Mouse (Mus musculus) neural tube, embryonic 12.5 days (tissue): ENCODE data around the gene Lrig2. TPM values are rescaled to one million over a fixed set of nuclear protein-coding genes. Genes with fewer than 3 reads are reported as not detected.

Source experiments
- ATAC-seq: fragments of 200-750 bp; cut with Nextera tagmentation; 2 replicates; pipeline ENCODE4 v1.8.0; 2017; ENCODE audit warnings: low read depth, mild to moderate bottlenecking, moderate TSS enrichment, moderate library complexity; ENCODE audit not compliant: low FRiP score
- H3K27ac ChIP-seq: fragments of 300-500 bp; sonication (generic); 2 replicates; pipeline ENCODE4 v1.5.1; 2016
- H3K27me3 ChIP-seq: fragments of 300-500 bp; sonication (generic); replicated peaks from 2 replicates; pipeline ENCODE4 v1.6.1; 2016; ENCODE audit warnings: mild to moderate bottlenecking
- H3K36me3 ChIP-seq: fragments of 300-500 bp; sonication (generic); 2 replicates; pipeline ENCODE4 v1.6.1; 2016; ENCODE audit warnings: mild to moderate bottlenecking
- H3K4me1 ChIP-seq: fragments of 300-500 bp; sonication (generic); 2 replicates; pipeline ENCODE4 v1.6.1; 2016
- H3K4me2 ChIP-seq: fragments of 300-500 bp; sonication (generic); replicated peaks from 2 replicates; pipeline ENCODE4 v1.6.1; 2016; ENCODE audit warnings: mild to moderate bottlenecking
- H3K4me3 ChIP-seq: fragments of 300-500 bp; sonication (generic); 2 replicates; pipeline ENCODE4 v1.5.1; 2016
- H3K9ac ChIP-seq: fragments of 300-500 bp; sonication (generic); 2 replicates; pipeline ENCODE4 v1.6.1; 2016; ENCODE audit warnings: mild to moderate bottlenecking
- H3K9me3 ChIP-seq: fragments of 300-500 bp; sonication (generic); 2 replicates; pipeline ENCODE4 v1.6.1; 2016; ENCODE audit warnings: mild to moderate bottlenecking
- WGBS: fragments of 180-500 bp; shearing (Covaris S2); methylation state at CpG from one replicate; pipeline ENCODE4 v1.1.7; 2016; 5-methylcytosine and 5-hydroxymethylcytosine counted together
- polyA plus RNA-seq: library from polyadenylated mRNA; unstranded; fragments of >200 nt; fragmentation: Nextera tagmentation; extraction: Ambion mirVana; gene quantifications from 2 replicates; pipeline ENCODE4 v1.2.1, GENCODE M21; 2016

Gene Lrig2
- 30.9 and 33.1 TPM in 2 replicates for polyA plus RNA-seq

DNA sequence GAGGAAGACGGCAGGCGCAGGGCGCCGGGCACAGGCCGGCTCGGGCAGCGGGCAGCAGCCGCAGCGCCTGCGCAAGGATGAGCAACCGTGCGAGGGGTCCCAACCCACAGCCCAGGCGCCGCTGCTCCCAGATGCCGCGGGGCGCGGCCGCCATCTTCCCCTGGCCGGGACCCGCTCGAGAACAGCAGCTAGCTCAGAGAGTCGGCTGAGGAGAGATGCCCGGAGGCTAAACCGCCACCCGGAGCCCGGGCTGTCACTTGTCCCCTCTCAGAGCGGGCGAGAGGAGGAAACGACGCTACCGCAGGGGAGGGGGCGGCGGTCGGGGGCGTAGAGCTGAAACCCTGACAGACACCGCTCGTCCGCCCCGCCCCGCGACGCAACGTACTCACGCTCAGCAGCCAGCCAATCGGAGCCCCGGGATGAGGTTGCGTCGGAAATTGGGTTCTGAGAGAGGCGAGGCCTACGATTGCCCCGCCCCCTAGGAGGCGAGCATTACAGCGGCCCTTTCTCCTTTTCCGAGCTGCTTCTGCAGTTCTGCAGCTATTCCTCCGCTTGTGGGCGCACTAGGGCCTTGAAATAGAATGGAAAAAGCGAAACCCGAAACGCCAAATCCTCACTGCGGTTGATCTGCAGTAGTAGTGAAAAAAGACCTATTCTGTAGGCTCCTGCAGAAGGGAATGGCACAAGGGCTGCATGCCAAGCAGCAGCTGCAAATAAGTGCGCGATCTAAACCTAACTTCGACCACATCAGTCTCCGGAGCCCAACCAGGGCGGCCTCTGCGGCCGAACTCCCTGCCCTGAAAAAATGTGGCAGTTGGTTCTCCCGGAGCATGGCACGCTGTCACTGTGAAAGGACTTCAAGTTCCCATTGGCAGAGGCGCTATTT, at the start of gene Lrig2:
Gene Lrig2, minus strand, starts transcription at position 381 of the 886 bp plus-strand sequence.
- no peaks in the 10 kb centered on the region for H3K9me3 ChIP-seq
- peak within 1 kb of the TSS; percentile 70 for H3K4me2 ChIP-seq
- under 1% methylated on average over 71 of the region's 71 CpGs for WGBS
- H3K9ac ChIP-seq, result peak within 1 kb of the TSS; percentile 86
- H3K27ac ChIP-seq, result peak within 1 kb of the TSS; percentile 96
- peak within 1 kb of the TSS; percentile 89 for H3K4me3 ChIP-seq
- 0 out of 2 replicates have a peak, but pooled peaks cover 4% of the 10 kb centered on the region for H3K4me1 ChIP-seq
- H3K27me3 ChIP-seq, result no peaks in the 10 kb centered on the region
- ATAC-seq, result peak; percentile 98
- no peaks in the 10 kb centered on the region for H3K36me3 ChIP-seq

DNA sequence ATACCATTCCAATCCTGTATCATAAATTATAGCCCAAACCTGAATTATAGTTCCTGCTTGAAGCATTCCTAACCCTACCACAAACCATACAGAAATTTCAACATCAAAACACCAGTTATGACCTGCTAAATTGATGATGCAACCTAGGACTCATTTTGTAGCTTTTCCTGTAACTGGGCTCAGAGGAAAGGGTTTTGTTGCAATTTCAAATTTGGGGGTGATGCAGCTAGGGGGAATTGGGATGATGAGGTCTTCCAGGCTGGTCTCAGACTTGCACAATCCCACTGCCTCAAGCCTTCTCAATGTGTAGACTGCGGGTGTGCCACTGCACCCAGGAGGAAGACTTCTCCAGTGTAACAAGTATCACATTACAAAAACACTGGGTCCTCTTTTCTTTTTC, 44.9 kb upstream of the Lrig2 start:
- no peak for ATAC-seq
- Histone ChIP-seq H3K9me3 (no peaks in the 10 kb centered on the region), H3K36me3 (no peaks in the 10 kb centered on the region), H3K4me2 (no peak overlapping the region), H3K27ac (no peak overlapping the region), H3K27me3 (no peaks in the 10 kb centered on the region), H3K4me1 (no peaks in the 10 kb centered on the region), H3K9ac (no peak overlapping the region), H3K4me3 (no peak overlapping the region)
- 93% methylated on average over 1 of the region's 1 CpGs for WGBS

DNA sequence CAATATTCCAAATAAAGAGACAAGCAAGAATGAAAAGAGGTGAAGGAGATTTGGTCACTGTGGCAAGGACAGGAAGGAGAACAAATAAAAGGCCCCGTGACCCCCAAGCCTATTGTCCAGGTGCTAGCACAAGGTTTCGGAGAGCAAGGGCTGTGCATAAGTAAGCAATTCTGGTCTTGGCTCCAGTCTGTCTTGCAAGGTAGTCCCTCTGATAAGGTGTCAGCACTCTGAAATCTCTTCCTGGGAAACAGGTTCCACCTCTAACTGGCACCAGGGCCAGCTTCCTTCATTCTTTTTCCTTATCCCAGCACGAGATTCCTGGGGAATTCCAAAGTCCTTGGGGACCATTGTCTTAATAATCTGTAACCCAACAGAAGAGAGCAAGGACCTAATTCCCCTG, 38.9 kb upstream of the Lrig2 start:
- Histone ChIP-seq H3K4me2 (no peak overlapping the region), H3K27ac (no peak overlapping the region), H3K4me3 (no peak overlapping the region), H3K4me1 (no peaks in the 10 kb centered on the region), H3K36me3 (no peaks in the 10 kb centered on the region), H3K27me3 (no peaks in the 10 kb centered on the region), H3K9ac (no peak overlapping the region), H3K9me3 (no peaks in the 10 kb centered on the region)
- WGBS, result 71% methylated on average over 3 of the region's 3 CpGs
- no peak for ATAC-seq

DNA sequence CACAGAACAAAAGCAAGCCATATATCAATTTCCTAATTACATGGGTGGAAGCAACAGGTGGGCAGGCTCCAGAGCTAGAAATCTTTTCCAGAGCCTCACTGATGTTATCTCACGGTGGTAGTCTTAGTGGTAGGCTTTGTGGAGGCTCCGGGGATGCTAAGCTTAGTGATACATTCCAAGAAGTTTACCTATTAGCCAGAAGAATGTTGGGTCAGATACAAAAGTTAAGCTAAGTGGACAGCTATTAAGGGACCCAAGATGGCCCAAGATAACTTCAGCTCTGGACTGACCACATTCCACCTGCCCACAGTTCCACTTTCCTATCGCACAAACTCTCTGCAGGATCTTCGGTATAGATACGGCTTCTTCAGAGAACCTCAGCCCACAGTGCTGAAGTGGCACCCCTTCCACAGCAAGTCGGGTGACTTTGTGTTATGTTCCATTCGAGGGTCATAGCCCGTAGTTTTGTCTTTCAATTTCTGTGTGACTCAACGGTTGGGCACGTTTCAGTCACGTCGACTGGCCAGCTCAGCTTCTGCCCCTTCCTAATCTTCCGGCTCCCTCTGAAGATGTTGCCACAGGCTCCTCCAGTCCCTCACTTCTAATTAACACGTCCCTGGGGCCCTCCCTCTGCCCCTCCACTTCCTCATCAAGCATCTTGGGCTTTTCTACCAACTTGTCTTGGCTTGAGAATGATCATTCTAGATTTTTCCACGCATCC, 36.8 kb upstream of the Lrig2 start:
- 80% methylated on average over 15 of the region's 15 CpGs for WGBS
- no peak for ATAC-seq
- no peaks in the 10 kb centered on the region for H3K4me1 ChIP-seq
- H3K9ac ChIP-seq, result no peak overlapping the region
- H3K9me3 ChIP-seq, result no peaks in the 10 kb centered on the region
- no peaks in the 10 kb centered on the region for H3K36me3 ChIP-seq
- H3K4me3 ChIP-seq, result no peak overlapping the region
- no peak overlapping the region for H3K27ac ChIP-seq
- H3K4me2 ChIP-seq, result no peak overlapping the region
- H3K27me3 ChIP-seq, result no peaks in the 10 kb centered on the region

DNA sequence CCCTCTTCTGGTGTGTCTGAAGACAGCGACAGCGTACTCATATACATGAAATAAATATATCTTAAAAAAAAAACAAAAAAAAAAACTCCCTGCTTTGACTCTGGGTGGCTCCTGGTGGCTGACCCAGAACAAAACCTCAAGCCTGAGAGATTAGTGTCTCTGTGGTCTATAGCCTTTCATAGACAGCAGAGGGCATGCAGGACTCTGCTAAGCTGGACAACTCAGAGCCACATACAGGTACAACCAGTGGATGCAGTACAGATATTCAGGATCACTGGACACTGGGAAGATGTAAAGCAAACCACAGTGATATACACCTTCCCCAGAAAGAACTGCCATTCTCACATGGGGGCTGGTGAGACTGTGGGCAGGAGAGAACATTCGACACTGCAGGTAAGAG, 32.1 kb upstream of the Lrig2 start:
- 95% methylated on average over 3 of the region's 3 CpGs for WGBS
- ATAC-seq, result no peak
- Histone ChIP-seq H3K9ac (no peak overlapping the region), H3K4me1 (peaks cover 11% of the 10 kb centered on the region), H3K4me2 (no peak overlapping the region), H3K27ac (no peak overlapping the region), H3K4me3 (no peak overlapping the region), H3K36me3 (no peaks in the 10 kb centered on the region), H3K9me3 (no peaks in the 10 kb centered on the region), H3K27me3 (no peaks in the 10 kb centered on the region)

DNA sequence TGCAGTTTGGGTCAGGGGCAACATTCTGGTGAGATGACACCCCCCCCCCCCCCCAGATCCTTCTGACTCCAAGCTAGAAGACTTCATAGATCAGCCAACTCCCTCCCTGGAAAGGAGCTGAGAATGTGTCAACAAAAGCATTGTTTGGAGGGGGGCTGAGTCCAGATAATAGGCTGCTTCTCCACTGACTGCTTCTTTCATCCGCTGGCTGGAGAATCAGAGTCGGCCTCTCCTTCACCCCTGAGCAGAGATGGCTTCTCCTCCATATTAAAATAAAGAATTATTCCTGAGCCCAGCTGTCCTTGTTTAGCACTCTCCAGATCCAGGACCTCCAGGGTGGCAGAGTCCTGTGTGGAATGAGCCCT, 30.3 kb upstream of the Lrig2 start:
- peaks cover 11% of the 10 kb centered on the region for H3K4me1 ChIP-seq
- WGBS, result 5% methylated on average over 2 of the region's 2 CpGs
- no peaks in the 10 kb centered on the region for H3K27me3 ChIP-seq
- H3K27ac ChIP-seq, result peak overlapping the region; percentile 59; the same call in 1 of the 2 replicates
- peak; percentile 61 for ATAC-seq
- H3K9ac ChIP-seq, result peak overlapping the region; percentile 45; the same call in 1 of the 2 replicates
- peak overlapping the region; percentile 58 for H3K4me2 ChIP-seq
- H3K4me3 ChIP-seq, result no peak overlapping the region
- no peaks in the 10 kb centered on the region for H3K36me3 ChIP-seq
- no peaks in the 10 kb centered on the region for H3K9me3 ChIP-seq

DNA sequence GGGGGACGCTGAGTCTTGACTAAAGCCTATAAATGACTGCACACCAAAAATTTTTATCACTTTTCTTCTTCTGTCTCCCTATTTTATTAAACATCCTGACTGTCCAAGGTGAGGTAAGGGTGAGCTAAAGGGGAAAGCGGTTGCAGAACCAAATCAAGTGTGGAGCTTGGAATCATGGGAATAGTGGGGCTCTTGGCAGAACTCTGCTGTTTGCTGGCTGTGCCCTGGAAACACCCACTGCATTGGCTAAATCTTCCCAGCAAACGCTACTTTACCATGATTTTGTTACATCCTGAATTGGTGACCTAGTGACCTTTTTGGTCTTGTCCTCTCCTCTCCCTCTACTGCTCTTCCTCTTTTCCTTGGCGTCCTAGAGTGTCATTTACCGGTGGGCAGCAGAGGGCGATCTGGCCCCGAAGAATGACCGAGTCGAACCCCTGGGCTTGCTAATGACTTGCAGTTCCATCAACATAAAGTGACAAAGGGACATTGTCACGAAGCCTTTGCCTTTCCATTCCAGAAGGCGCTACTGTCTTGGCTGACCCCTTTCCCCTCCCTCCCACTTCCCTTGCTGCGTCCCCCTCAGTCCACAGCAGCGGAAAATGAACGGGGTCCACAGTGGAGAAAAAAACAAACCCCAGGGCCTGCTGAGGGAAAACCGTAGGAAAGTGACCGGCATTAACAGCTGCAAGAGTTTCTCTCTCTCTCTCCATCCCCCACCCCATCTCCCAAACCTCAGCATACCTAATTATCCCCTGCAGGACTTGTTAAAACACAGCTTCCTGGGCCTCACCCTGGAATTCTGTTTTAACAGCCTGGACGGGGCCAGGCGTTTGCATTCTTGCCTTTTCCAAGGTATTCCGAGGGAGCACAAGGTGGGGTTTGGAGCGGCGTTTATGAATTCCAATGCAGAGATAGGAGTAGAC, 29.7 kb upstream of the Lrig2 start:
- peak overlapping the region; percentile 59; the same call in 1 of the 2 replicates for H3K27ac ChIP-seq
- H3K4me2 ChIP-seq, result peak overlapping the region; percentile 58
- H3K9me3 ChIP-seq, result no peaks in the 10 kb centered on the region
- ATAC-seq, result peak; percentile 77
- peak overlapping the region; percentile 13; the same call in 1 of the 2 replicates for H3K4me3 ChIP-seq
- H3K27me3 ChIP-seq, result no peaks in the 10 kb centered on the region
- 3% methylated on average over 21 of the region's 21 CpGs for WGBS
- peaks cover 11% of the 10 kb centered on the region for H3K4me1 ChIP-seq
- peak overlapping the region; percentile 45; the same call in 1 of the 2 replicates for H3K9ac ChIP-seq
- no peaks in the 10 kb centered on the region for H3K36me3 ChIP-seq

DNA sequence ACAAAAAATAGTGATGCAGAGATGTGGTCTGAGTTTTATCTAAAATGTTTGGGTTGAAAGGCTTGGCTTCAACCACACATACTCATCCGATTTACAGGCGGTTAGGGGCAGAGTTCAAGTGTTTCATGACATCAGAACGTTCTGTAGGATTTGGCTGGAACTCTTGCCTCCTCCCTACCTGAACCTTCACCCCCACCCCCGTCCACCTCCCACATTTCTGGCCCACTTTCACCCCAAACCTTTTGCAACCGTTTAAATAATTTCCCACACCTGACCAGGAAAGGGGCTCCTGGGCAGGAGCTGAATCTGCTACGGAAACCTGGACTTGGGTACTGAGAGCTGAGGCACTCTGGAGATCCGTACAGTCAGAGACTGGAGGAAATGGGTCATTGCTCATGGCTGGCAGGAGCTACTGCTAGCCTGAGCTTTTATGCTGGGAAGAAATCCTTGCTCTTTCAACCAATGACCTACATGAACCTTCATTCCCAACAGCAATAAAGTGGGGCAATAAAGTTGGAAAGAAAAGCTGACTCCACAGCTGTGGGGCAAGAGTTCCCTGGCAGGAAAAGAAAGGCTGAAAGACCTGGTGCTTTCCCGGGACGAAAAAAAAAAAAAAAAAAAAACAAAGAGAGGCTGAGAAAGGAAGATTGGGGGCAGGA, 28.9 kb upstream of the Lrig2 start:
- Histone ChIP-seq H3K27me3 (no peaks in the 10 kb centered on the region), H3K4me3 (no peak overlapping the region), H3K9me3 (no peaks in the 10 kb centered on the region), H3K36me3 (no peaks in the 10 kb centered on the region), H3K4me1 (peaks cover 11% of the 10 kb centered on the region), H3K9ac (no peak overlapping the region), H3K27ac (no peak overlapping the region), H3K4me2 (no peak overlapping the region)
- ATAC-seq, result no peak
- WGBS, result 28% methylated on average over 9 of the region's 9 CpGs

DNA sequence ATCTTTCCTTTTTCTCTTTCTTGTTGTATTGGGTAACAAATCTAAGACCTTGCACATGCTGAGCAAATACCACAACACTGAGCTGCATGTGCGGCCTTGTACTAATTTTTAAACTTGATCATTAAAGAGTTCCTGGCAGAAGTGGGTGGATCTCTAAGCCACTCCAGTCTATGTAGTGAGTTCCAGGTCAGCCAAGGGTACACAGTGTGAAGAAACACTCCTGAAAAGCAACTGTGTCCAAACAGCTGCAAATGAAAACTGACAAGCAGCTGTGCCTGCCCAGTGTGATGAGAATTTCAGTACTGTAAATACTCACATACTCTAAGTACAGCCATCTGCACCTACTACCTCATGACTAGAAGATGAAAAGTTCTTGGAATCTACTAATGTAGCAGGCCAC, 21.5 kb upstream of the Lrig2 start:
- H3K4me2 ChIP-seq, result no peak overlapping the region
- no peaks in the 10 kb centered on the region for H3K9me3 ChIP-seq
- no peak overlapping the region for H3K27ac ChIP-seq
- no peaks in the 10 kb centered on the region for H3K36me3 ChIP-seq
- no peak overlapping the region for H3K9ac ChIP-seq
- 92% methylated on average over 1 of the region's 1 CpGs for WGBS
- no peak for ATAC-seq
- no peaks in the 10 kb centered on the region for H3K4me1 ChIP-seq
- H3K4me3 ChIP-seq, result no peak overlapping the region
- no peaks in the 10 kb centered on the region for H3K27me3 ChIP-seq

DNA sequence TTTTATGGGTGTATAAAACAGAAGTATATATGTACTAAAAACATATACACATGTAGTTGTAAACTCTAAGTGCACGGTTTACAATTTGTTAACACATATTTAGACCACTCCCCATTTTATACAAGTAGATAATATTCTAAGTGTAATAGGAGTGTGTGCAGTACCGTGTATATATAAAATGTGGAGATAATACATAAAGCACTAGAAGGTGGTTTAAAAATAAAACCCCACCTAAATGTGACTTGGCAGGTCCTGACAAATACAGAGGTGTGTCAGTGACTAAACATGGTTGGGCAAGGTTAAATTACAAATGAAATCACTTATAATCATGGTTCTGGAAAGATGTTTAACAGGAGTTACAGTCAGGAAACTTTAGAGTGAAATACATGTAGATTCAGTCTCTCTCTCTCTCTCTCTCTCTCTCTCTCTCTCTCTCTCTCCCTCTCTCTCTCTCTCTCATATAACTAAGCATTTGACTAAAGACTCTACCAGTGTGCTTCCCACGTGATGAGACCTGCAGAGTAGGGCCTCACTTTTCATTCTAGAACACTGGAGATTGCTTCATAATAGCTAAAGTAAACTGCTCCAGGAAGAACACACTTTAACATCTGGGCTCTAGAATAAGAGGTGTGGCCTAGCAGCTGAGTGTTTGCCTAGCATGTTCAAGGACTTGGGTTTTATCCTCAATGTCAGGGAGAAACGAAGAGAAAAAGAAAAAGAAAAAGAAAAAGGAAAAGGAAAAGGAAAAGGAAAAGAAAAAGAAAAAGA, 14.6 kb upstream of the Lrig2 start:
- H3K9ac ChIP-seq, result no peak overlapping the region
- no peaks in the 10 kb centered on the region for H3K36me3 ChIP-seq
- no peaks in the 10 kb centered on the region for H3K4me1 ChIP-seq
- H3K27ac ChIP-seq, result no peak overlapping the region
- no peaks in the 10 kb centered on the region for H3K27me3 ChIP-seq
- 74% methylated on average over 4 of the region's 4 CpGs for WGBS
- no peak overlapping the region for H3K4me2 ChIP-seq
- no peak for ATAC-seq
- H3K9me3 ChIP-seq, result no peaks in the 10 kb centered on the region
- no peak overlapping the region for H3K4me3 ChIP-seq

DNA sequence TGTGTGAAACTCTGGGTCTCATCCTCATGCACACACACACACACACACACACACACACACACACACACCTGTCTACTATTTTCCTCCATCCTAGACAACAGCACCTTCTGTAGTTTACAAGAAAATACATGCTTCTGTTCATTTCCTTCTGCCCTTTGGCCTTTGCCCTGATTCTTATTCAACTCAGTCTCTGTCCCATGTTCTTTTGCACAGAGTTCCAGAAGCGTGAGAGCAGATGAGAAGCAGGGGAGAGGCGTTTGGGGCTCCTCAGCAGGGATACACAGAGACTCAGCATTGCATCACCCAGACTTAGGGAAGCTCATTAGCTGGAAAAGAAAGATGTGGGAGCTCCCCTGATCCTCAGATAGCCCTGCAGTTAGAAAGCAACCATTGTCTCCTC, 13.8 kb upstream of the Lrig2 start:
- 34% methylated on average over 2 of the region's 2 CpGs for WGBS
- Histone ChIP-seq H3K4me2 (no peak overlapping the region), H3K4me3 (no peak overlapping the region), H3K9me3 (no peaks in the 10 kb centered on the region), H3K9ac (no peak overlapping the region), H3K4me1 (no peaks in the 10 kb centered on the region), H3K36me3 (no peaks in the 10 kb centered on the region), H3K27me3 (no peaks in the 10 kb centered on the region), H3K27ac (no peak overlapping the region)
- no peak for ATAC-seq
